In the genomic region with DNA sequence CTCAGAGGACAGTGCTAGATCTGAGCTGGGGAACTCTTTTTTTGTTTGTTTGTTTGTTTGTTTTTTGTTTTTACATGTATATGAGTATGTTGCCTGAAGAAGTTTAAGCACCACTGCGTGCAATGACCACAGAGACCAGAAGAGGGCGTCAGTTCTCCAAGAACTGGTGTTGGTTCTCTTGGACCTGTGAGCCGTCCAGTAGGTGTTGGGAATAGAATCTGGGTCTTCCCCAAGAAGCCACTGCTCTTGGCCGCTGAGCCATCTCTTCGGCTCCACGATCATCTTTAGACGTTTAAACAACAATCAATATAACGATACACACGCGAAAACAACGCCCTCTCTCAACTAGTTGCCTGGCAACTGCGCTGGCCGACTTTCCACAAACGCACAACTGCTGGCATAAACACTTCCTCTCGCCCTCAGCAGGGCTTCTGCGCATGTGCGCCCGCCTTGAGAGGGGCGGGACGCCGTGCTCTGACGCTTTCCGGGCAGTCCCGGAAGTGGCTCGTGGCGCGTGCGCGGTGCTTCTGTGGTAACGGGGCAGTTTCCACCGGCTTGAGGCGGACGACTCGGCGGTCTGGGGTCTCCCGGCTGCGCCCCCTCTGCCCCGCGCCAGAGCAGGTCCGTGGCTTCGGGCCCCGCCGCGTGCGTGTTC, we compare ENCODE assay signal across 8 mouse cellular contexts. TPM values are rescaled to one million over a fixed set of nuclear protein-coding genes. Genes with fewer than 3 reads are reported as not detected.
DNase-seq lines count a peak whose midpoint lies in the region; ATAC-seq and TF ChIP-seq lines count a peak whose summit lies in the region.

Rae1 (plus strand) TSS at position 488 of the 655 bp plus-strand sequence.

- H3K27ac ChIP-seq in heart, embryonic 12.5 days (ENCODE audit: poor library complexity, severe bottlenecking) = peak within 1 kb of the TSS; percentile 91
- peak within 1 kb of the TSS; percentile 96 for H3K27ac ChIP-seq in kidney, postnatal 0 days
- H3K27ac ChIP-seq in liver, embryonic 11.5 days (ENCODE audit: low read depth, low read length) = peak within 1 kb of the TSS; percentile 94
- H3K27ac ChIP-seq in stomach, embryonic 14.5 days (ENCODE audit: low read length) = peak within 1 kb of the TSS; percentile 87

- H3ac ChIP-seq in C2C12 (ENCODE audit: control insufficient read depth, insufficient read length, low read depth) = peak within 1 kb of the TSS; percentile 76

- peak; percentile 52 for TF ChIP-seq CTCF in C2C12 (IDR thresholded peaks at IDR 0.05; ENCODE audit: control insufficient read depth, insufficient read depth, insufficient read length)
- TF ChIP-seq CTCF in brain, embryonic 14.5 days (IDR thresholded peaks at IDR 0.05; ENCODE audit: borderline replicate concordance, extremely low read depth, insufficient read depth, insufficient read length) = peak; percentile 78
- TF ChIP-seq CTCF in kidney, postnatal 0 days (IDR thresholded peaks at IDR 0.05; ENCODE audit: low read depth) = peak; percentile 94

- under 1% methylated on average over 45 of the region's 45 CpGs for WGBS in heart, embryonic 12.5 days
- under 1% methylated on average over 45 of the region's 45 CpGs for WGBS in kidney, postnatal 0 days
- WGBS in liver, embryonic 11.5 days = under 1% methylated on average over 45 of the region's 45 CpGs
- under 1% methylated on average over 45 of the region's 45 CpGs for WGBS in stomach, embryonic 14.5 days

- peaks cover 49% of the 10 kb centered on the region for H3K79me2 ChIP-seq in C2C12 (ENCODE audit: control insufficient read depth, insufficient read depth)

- ATAC-seq in heart, embryonic 12.5 days (ENCODE audit: insufficient number of reproducible peaks, low FRiP score) = peak; percentile 95
- ATAC-seq in kidney, postnatal 0 days (replicated peaks; ENCODE audit: low FRiP score, low read depth) = peak; percentile 94
- peak; percentile 96 for ATAC-seq in liver, embryonic 11.5 days (replicated peaks; ENCODE audit: low FRiP score)
- ATAC-seq in stomach, embryonic 14.5 days (ENCODE audit: insufficient number of reproducible peaks, insufficient read depth, low FRiP score, low read depth) = peak; percentile 96

- H3K4me3 ChIP-seq in C2C12 (ENCODE audit: insufficient read depth, poor library complexity, severe bottlenecking) = peak within 1 kb of the TSS; percentile 72
- peak within 1 kb of the TSS; percentile 88 for H3K4me3 ChIP-seq in erythroblast, embryonic 14.5 days (replicated peaks)
- peak within 1 kb of the TSS; percentile 79 for H3K4me3 ChIP-seq in heart, embryonic 12.5 days
- H3K4me3 ChIP-seq in kidney, postnatal 0 days (replicated peaks; ENCODE audit: low read depth, low read length) = peak within 1 kb of the TSS; percentile 88
- peak within 1 kb of the TSS; percentile 92 for H3K4me3 ChIP-seq in liver, embryonic 11.5 days (ENCODE audit: low read depth, low read length)
- H3K4me3 ChIP-seq in stomach, embryonic 14.5 days (ENCODE audit: low read depth, low read length) = peak within 1 kb of the TSS; percentile 94

- peaks cover 42% of the 10 kb centered on the region for H3K4me1 ChIP-seq in erythroblast, embryonic 14.5 days (ENCODE audit: control insufficient read depth)
- peaks cover 15% of the 10 kb centered on the region for H3K4me1 ChIP-seq in heart, embryonic 12.5 days (replicated peaks)
- 0 out of 2 replicates have a peak, but pooled peaks cover 7% of the 10 kb centered on the region for H3K4me1 ChIP-seq in kidney, postnatal 0 days (replicated peaks; ENCODE audit: insufficient read depth, low read length)
- H3K4me1 ChIP-seq in liver, embryonic 11.5 days (replicated peaks; ENCODE audit: control insufficient read depth, insufficient read depth, low read length) = peaks cover 4% of the 10 kb centered on the region
- H3K4me1 ChIP-seq in stomach, embryonic 14.5 days (ENCODE audit: control insufficient read depth, insufficient read depth, low read length) = peaks cover 10% of the 10 kb centered on the region

- peak within 1 kb of the TSS; percentile 97 for H3K4me2 ChIP-seq in heart, embryonic 12.5 days
- H3K4me2 ChIP-seq in kidney, postnatal 0 days (ENCODE audit: low read length) = peak within 1 kb of the TSS; percentile 84
- H3K4me2 ChIP-seq in liver, embryonic 11.5 days = peak within 1 kb of the TSS; percentile 62
- H3K4me2 ChIP-seq in stomach, embryonic 14.5 days (replicated peaks; ENCODE audit: low read depth, low read length) = peak within 1 kb of the TSS; percentile 77

- 0 out of 2 replicates have a peak, but pooled peaks have one; percentile 59 for TF ChIP-seq POLR2A in brain, embryonic 14.5 days (IDR thresholded peaks at IDR 0.05; ENCODE audit: borderline replicate concordance, extremely low read depth, insufficient read depth, insufficient read length, poor library complexity, severe bottlenecking)

- H3K36me3 ChIP-seq in C2C12 (ENCODE audit: control insufficient read depth, insufficient read depth) = peaks cover 24% of the 10 kb centered on the region
- peaks cover 38% of the 10 kb centered on the region for H3K36me3 ChIP-seq in erythroblast, embryonic 14.5 days (ENCODE audit: control insufficient read depth)
- peaks cover 33% of the 10 kb centered on the region for H3K36me3 ChIP-seq in heart, embryonic 12.5 days
- peaks cover 20% of the 10 kb centered on the region for H3K36me3 ChIP-seq in kidney, postnatal 0 days (ENCODE audit: insufficient read depth, low read length)
- peaks cover 18% of the 10 kb centered on the region for H3K36me3 ChIP-seq in liver, embryonic 11.5 days (ENCODE audit: control insufficient read depth, insufficient read depth, low read length)
- peaks cover 22% of the 10 kb centered on the region for H3K36me3 ChIP-seq in stomach, embryonic 14.5 days (ENCODE audit: control insufficient read depth, insufficient read depth, low read length)

- peaks cover 13% of the 10 kb centered on the region for H3K27me3 ChIP-seq in C2C12 (ENCODE audit: control insufficient read depth, insufficient read depth, insufficient read length)
- no peaks in the 10 kb centered on the region for H3K27me3 ChIP-seq in erythroblast, embryonic 14.5 days (ENCODE audit: control insufficient read depth)
- H3K27me3 ChIP-seq in heart, embryonic 12.5 days (replicated peaks) = peaks cover 6% of the 10 kb centered on the region; the same call in 1 of the 2 replicates
- H3K27me3 ChIP-seq in kidney, postnatal 0 days (ENCODE audit: insufficient read depth, low read length) = no peaks in the 10 kb centered on the region
- no peaks in the 10 kb centered on the region for H3K27me3 ChIP-seq in liver, embryonic 11.5 days (replicated peaks; ENCODE audit: control insufficient read depth, insufficient read depth, low read length)
- no peaks in the 10 kb centered on the region for H3K27me3 ChIP-seq in stomach, embryonic 14.5 days (ENCODE audit: control insufficient read depth, insufficient read depth, low read length)

- no peaks in the 10 kb centered on the region for H3K9me3 ChIP-seq in erythroblast, embryonic 14.5 days (ENCODE audit: control insufficient read depth, low read length)
- no peaks in the 10 kb centered on the region for H3K9me3 ChIP-seq in heart, embryonic 12.5 days (replicated peaks)
- no peaks in the 10 kb centered on the region for H3K9me3 ChIP-seq in kidney, postnatal 0 days (replicated peaks; ENCODE audit: low read length)
- H3K9me3 ChIP-seq in liver, embryonic 11.5 days (ENCODE audit: control insufficient read depth, low read length) = no peaks in the 10 kb centered on the region
- no peaks in the 10 kb centered on the region for H3K9me3 ChIP-seq in stomach, embryonic 14.5 days (ENCODE audit: control insufficient read depth, low read depth, low read length)

- peak within 1 kb of the TSS; percentile 92 for H3K9ac ChIP-seq in heart, embryonic 12.5 days
- H3K9ac ChIP-seq in kidney, postnatal 0 days (ENCODE audit: low read depth, low read length) = peak within 1 kb of the TSS; percentile 94
- H3K9ac ChIP-seq in liver, embryonic 11.5 days (ENCODE audit: low read depth, low read length) = peak within 1 kb of the TSS; percentile 94
- peak within 1 kb of the TSS; percentile 86 for H3K9ac ChIP-seq in stomach, embryonic 14.5 days (replicated peaks; ENCODE audit: low read depth, low read length)

- peaks cover 28% of the 10 kb centered on the region for H3K79me3 ChIP-seq in C2C12 (ENCODE audit: low read depth)

- DNase-seq in brain, embryonic 14.5 days (ENCODE audit: low read depth) = peak; percentile 99
- peak; percentile 98 for DNase-seq in kidney, postnatal 0 days (ENCODE audit: low spot score)
- DNase-seq in liver, embryonic 11.5 days (ENCODE audit: low spot score) = peak; percentile 99
- DNase-seq in naive thymus-derived CD4-positive, alpha-beta T cell, adult 2 months (ENCODE audit: low read depth) = peak; percentile 100

TF ChIP-seq in C2C12, 6 proteins besides CTCF, POLR2A, EP300 and RAD21:
- no peak for TF ChIP-seq MAX (IDR thresholded peaks at IDR 0.05)
- no peak for TF ChIP-seq MYOG (IDR thresholded peaks at IDR 0.05; ENCODE audit: control insufficient read depth, extremely low read depth, insufficient read length)
- no peak for TF ChIP-seq CEBPB (IDR thresholded peaks at IDR 0.05; ENCODE audit: low read depth)
- no peak for TF ChIP-seq USF1 (IDR thresholded peaks at IDR 0.05; ENCODE audit: low read depth)
- no peak for TF ChIP-seq FOSL1 (IDR thresholded peaks at IDR 0.05; ENCODE audit: insufficient read depth, low read length, poor library complexity, severe bottlenecking)
- TF ChIP-seq MYOD1 (IDR thresholded peaks at IDR 0.05; ENCODE audit: control insufficient read depth, insufficient read length, low read depth) = no peak

RNA-seq across cellular contexts. Expression of gene Rae1, which starts in this region (rescaled TPM):
- 83.7 TPM for polyA plus RNA-seq in C2C12 (2012; fragmentation: generic; extraction: Trizol)
- 119 and 147 TPM in 2 replicates for polyA plus RNA-seq in brain, embryonic 14.5 days (2012; rRNA removed)
- 3.4 and 3.7 TPM in 2 replicates for polyA plus RNA-seq in erythroblast, embryonic 14.5 days (2012)
- polyA plus RNA-seq in heart, embryonic 12.5 days (2016; fragmentation: Nextera tagmentation; extraction: Ambion mirVana) = 102 and 103 TPM in 2 replicates
- 117 and 124 TPM in 2 replicates for polyA plus RNA-seq in kidney, postnatal 0 days (2015; fragmentation: Nextera tagmentation; extraction: Ambion mirVana)
- 172 and 181 TPM in 2 replicates for polyA plus RNA-seq in liver, embryonic 11.5 days (2014; fragmentation: Nextera tagmentation; extraction: Ambion mirVana)
- polyA plus RNA-seq in stomach, embryonic 14.5 days (2014; fragmentation: Nextera tagmentation; extraction: Ambion mirVana) = 138 and 146 TPM in 2 replicates

Comparison
In these comparisons a context has a peak if more than half of its experiments do, and no peak if none do; other contexts are left out.
1. Peak in every context shown above with its lines: DNase-seq, ATAC-seq, H3K4me3 ChIP-seq and H3K27ac ChIP-seq.
2. RNA of gene Rae1 (polyA plus RNA-seq): 172 to 181 TPM in liver, embryonic 11.5 days, 138 to 146 TPM in stomach, embryonic 14.5 days, 119 to 147 TPM in brain, embryonic 14.5 days, 117 to 124 TPM in kidney, postnatal 0 days, 102 to 103 TPM in heart, embryonic 12.5 days and 83.7 TPM in C2C12 (single experiment); 3.4 to 3.7 TPM in erythroblast, embryonic 14.5 days; every median in the first group is over 10 times any median in the second.